Mouse (Mus musculus): ENCODE measurements around the gene Syna.

GRCm38 (mm10) chr5:134540881-134541280, 19.1 kb downstream of the Syna start:
- TF ChIP-seq CTCF (IDR thresholded peaks at IDR 0.05; ENCODE audit: low read depth): no peak
- TF ChIP-seq EP300 (optimal IDR thresholded peaks at IDR 0.05): no peak
